Mouse (Mus musculus) hindbrain, postnatal 0 days (tissue): ENCODE results near the gene Rab20. TPM values are rescaled to one million over a fixed set of nuclear protein-coding genes. Genes with fewer than 3 reads are reported as not detected.

Experiments used
- ATAC-seq: fragments of 200-750 bp; cut with Nextera tagmentation; 2 replicates; pipeline ENCODE4 v1.8.0; 2017; ENCODE audit warnings: mild to moderate bottlenecking, moderate TSS enrichment, moderate library complexity
- DNase-seq: peaks from one replicate; pipeline ENCODE4 v3.0.0-alpha.2; 2015; ENCODE audit warnings: low spot score
- H3K27ac ChIP-seq: fragments of 300-500 bp; sonication (generic); 2 replicates; pipeline ENCODE4 v1.5.1; 2014; ENCODE audit warnings: mild to moderate bottlenecking
- H3K27me3 ChIP-seq: fragments of 300-500 bp; sonication (generic); 2 replicates; pipeline ENCODE4 v1.6.1; 2014; ENCODE audit warnings: low read length, mixed read lengths; ENCODE audit not compliant: insufficient read depth
- H3K36me3 ChIP-seq: fragments of 300-500 bp; sonication (generic); 2 replicates; pipeline ENCODE4 v1.6.1; 2014; ENCODE audit warnings: low read length, mixed read lengths; ENCODE audit not compliant: insufficient read depth
- H3K4me1 ChIP-seq: fragments of 300-500 bp; sonication (generic); 2 replicates; pipeline ENCODE4 v1.6.1; 2014; ENCODE audit warnings: antibody characterized with exemption, low read length, mixed read lengths; ENCODE audit not compliant: insufficient read depth
- H3K4me2 ChIP-seq: fragments of 300-500 bp; sonication (generic); 2 replicates; pipeline ENCODE4 v1.6.1; 2014; ENCODE audit warnings: low read depth, mild to moderate bottlenecking, low read length, moderate library complexity, mixed read lengths
- H3K4me3 ChIP-seq: fragments of 300-500 bp; sonication (generic); 2 replicates; pipeline ENCODE4 v1.5.1; 2014; ENCODE audit warnings: low read length
- H3K9ac ChIP-seq: fragments of 300-500 bp; sonication (generic); replicated peaks from 2 replicates; pipeline ENCODE4 v1.6.1; 2014; ENCODE audit warnings: mild to moderate bottlenecking, low read length, moderate library complexity, mixed read lengths
- H3K9me3 ChIP-seq: fragments of 300-500 bp; sonication (generic); 2 replicates; pipeline ENCODE4 v1.6.1; 2016; ENCODE audit warnings: low read length, mixed read lengths
- CTCF ChIP-seq: IDR thresholded peaks from 2 replicates; pipeline ENCODE4 v1.5.1; 2016; ENCODE audit warnings: antibody characterized with exemption, control low read depth, low read depth
- WGBS: fragments of 180-500 bp; shearing (Covaris S2); extraction: QIAGEN DNeasy Blood & Tissue Kit; methylation state at CpG from one replicate; pipeline ENCODE4 v1.1.7; 2014; 5-methylcytosine and 5-hydroxymethylcytosine counted together
- polyA plus RNA-seq: library from polyadenylated mRNA; unstranded; fragments of >200 nt; fragmentation: Nextera tagmentation; extraction: Ambion mirVana; gene quantifications from 2 replicates; pipeline ENCODE4 v1.2.1, GENCODE M21; 2015
- total RNA-seq: library from RNA; depleted of rRNA; stranded (reverse); fragments of >200 nt; gene quantifications from 2 replicates; pipeline ENCODE4 v1.2.3, GENCODE M21; 2014

The Rab20 gene
- total and polyA plus RNA-seq, 2 experiments from 2014 or later = 2.2 to 4.7 TPM

DNA sequence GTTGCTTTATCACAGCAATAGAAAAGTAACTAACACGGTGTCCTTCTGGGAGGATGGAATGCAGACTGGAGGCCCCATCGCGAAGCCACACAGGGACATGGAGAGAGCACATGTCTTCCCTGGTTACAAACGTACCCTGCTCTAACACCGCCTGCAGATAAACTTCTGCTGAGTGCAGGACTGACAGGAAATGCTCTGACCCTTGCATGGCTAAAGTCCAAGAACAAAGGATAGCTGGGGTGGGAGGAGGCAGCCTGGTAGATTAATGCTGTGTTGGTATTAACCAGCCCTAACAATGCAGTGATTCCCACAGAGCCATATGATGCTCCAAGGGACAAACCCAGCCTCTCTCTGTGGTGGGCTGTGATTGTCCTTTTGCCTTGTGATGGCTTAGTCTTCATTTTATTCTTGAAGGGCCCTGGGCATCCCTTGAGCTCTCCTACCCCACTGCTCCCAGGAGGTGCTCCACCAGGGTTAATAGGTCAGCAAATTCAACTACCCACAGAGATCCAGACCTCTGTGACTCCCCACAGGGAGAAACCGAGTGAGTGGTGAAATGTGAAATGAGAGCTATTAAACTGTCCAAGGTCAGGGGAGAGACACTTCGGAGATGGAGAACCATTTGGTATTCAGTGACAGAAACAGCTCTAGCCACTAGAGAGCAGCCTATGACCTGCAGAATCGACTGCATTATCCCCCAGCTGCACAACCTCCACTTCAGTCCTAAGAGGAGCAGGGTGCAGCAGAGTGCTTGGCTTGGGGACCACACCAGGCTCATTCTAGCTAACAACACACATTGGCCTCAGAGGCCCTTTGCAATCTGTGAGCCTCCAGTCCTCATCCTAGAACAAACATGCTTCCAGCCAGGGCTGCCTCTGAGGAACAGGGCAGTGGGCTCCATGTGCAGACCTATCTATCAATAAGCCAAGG lies 28.1 kb downstream of the Rab20 start:
- WGBS = 19% methylated on average over 8 of the region's 8 CpGs

GRCm38 (mm10) chr8:11447910-11448570 lies 30.5 kb downstream of the Rab20 start:
- no peak overlapping the region for H3K4me3 ChIP-seq
- TF ChIP-seq CTCF = no peak
- no peak overlapping the region for H3K27ac ChIP-seq
- peaks cover 4% of the 10 kb centered on the region; the same call in 1 of the 2 replicates for H3K36me3 ChIP-seq
- 90% methylated on average over 23 of the region's 23 CpGs for WGBS
- H3K9me3 ChIP-seq = no peaks in the 10 kb centered on the region
- H3K9ac ChIP-seq = no peak overlapping the region
- peaks cover 4% of the 10 kb centered on the region; the same call in 1 of the 2 replicates for H3K4me1 ChIP-seq
- H3K27me3 ChIP-seq = no peaks in the 10 kb centered on the region
- no peak for ATAC-seq
- no peak for DNase-seq
- no peak overlapping the region for H3K4me2 ChIP-seq

More for the DNA sequence above, 28.1 kb downstream of the Rab20 start:
- H3K4me3 ChIP-seq = no peak overlapping the region
- H3K4me2 ChIP-seq = no peak overlapping the region
- H3K4me1 ChIP-seq = peaks cover 4% of the 10 kb centered on the region; the same call in 1 of the 2 replicates
- no peaks in the 10 kb centered on the region for H3K27me3 ChIP-seq
- peaks cover 4% of the 10 kb centered on the region; the same call in 1 of the 2 replicates for H3K36me3 ChIP-seq
- DNase-seq (peak; percentile 64), ATAC-seq (0 out of 2 replicates have a peak, but pooled peaks have one; percentile 55)
- H3K9ac ChIP-seq = no peak overlapping the region
- peak; percentile 77 for TF ChIP-seq CTCF
- H3K9me3 ChIP-seq = no peaks in the 10 kb centered on the region
- H3K27ac ChIP-seq = no peak overlapping the region

DNA sequence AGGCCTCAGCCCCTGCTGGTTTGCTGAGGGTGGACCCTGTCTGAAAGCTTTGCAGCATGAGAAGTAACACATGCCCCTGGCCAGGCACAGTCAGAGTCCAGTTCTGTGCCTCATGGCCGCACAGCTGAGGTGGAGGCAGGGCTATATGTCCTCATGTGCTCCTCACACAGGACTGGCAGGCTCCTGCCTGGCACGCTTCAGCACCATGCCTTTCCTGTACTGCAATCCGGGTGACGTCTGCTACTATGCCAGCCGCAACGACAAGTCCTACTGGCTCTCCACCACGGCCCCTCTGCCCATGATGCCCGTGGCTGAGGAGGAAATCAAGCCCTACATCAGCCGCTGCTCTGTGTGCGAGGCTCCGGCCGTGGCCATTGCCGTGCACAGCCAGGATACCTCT lies 32.7 kb downstream of the Rab20 start:
- Histone ChIP-seq H3K9me3 (no peaks in the 10 kb centered on the region), H3K36me3 (peaks cover 4% of the 10 kb centered on the region; the same call in 1 of the 2 replicates), H3K4me2 (no peak overlapping the region), H3K4me1 (peaks cover under 1% of the 10 kb centered on the region; the same call in 1 of the 2 replicates), H3K27me3 (no peaks in the 10 kb centered on the region), H3K27ac (no peak overlapping the region), H3K4me3 (no peak overlapping the region), H3K9ac (no peak overlapping the region)
- TF ChIP-seq CTCF = no peak
- WGBS = 93% methylated on average over 13 of the region's 13 CpGs
- ATAC-seq (no peak), DNase-seq (no peak)

- no peaks in the 10 kb centered on the region for H3K27me3 ChIP-seq
- H3K4me2 ChIP-seq = no peak overlapping the region
- no peak for DNase-seq
- 79% methylated on average over 7 of the region's 7 CpGs for WGBS
- no peak overlapping the region for H3K9ac ChIP-seq
- no peaks in the 10 kb centered on the region for H3K9me3 ChIP-seq
- no peak overlapping the region for H3K4me3 ChIP-seq
- peaks cover 4% of the 10 kb centered on the region; the same call in 1 of the 2 replicates for H3K36me3 ChIP-seq
- no peak for ATAC-seq
- no peak overlapping the region for H3K27ac ChIP-seq
- TF ChIP-seq CTCF = no peak
- H3K4me1 ChIP-seq = no peaks in the 10 kb centered on the region
These were observed 34.3 kb downstream of the Rab20 start for GRCm38 (mm10) chr8:11444216-11444615.

DNA sequence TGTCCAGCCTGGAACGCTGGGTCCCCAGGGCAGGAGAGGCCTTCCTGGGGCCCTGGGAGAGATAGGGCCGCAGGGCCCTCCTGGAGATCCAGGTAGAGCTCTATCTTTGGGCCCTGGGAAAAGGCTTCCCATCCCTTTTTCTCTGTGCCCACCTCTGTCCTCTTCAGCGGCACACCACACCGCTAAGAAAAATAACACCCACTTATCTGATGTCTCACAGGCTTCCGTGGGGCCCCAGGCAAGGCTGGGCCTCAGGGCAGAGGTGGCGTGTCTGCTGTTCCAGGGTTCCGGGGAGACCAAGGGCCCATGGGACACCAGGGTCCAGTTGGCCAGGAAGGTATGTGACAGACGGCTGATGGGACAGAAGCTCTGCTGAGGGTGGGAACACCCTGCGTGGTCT lies 34.9 kb downstream of the Rab20 start:
- H3K9ac ChIP-seq = no peak overlapping the region
- ATAC-seq (no peak), DNase-seq (no peak)
- H3K9me3 ChIP-seq = no peaks in the 10 kb centered on the region
- H3K4me2 ChIP-seq = no peak overlapping the region
- H3K4me1 ChIP-seq = no peaks in the 10 kb centered on the region
- H3K4me3 ChIP-seq = no peak overlapping the region
- H3K27me3 ChIP-seq = no peaks in the 10 kb centered on the region
- WGBS = 86% methylated on average over 9 of the region's 9 CpGs
- H3K27ac ChIP-seq = no peak overlapping the region
- peaks cover 4% of the 10 kb centered on the region; the same call in 1 of the 2 replicates for H3K36me3 ChIP-seq
- no peak for TF ChIP-seq CTCF

DNA sequence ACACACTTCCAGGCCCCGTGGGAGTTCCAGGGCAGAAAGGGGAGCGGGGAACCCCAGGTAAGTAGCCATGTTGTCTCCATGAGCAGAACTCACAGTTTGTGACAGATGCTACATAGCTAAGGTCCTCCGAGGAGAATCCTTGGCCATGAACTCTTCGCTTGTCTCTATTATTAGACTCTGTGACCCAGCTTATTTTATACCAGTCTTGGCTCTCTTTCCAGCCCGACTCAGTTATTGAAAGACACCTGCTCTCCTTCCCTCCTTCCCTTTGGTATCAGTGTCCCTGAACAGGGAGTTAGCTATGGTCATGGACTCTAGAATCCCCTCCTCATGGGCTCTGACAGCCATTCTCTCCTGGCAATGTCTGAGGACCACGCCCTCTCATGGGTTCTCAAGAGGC lies 37.2 kb downstream of the Rab20 start:
- no peak for TF ChIP-seq CTCF
- H3K27me3 ChIP-seq = no peaks in the 10 kb centered on the region
- no peak overlapping the region for H3K9ac ChIP-seq
- ATAC-seq = no peak
- no peak overlapping the region for H3K4me3 ChIP-seq
- no peaks in the 10 kb centered on the region for H3K4me1 ChIP-seq
- 88% methylated on average over 6 of the region's 6 CpGs for WGBS
- no peak for DNase-seq
- H3K4me2 ChIP-seq = no peak overlapping the region
- H3K9me3 ChIP-seq = no peaks in the 10 kb centered on the region
- no peak overlapping the region for H3K27ac ChIP-seq
- peaks cover 4% of the 10 kb centered on the region; the same call in 1 of the 2 replicates for H3K36me3 ChIP-seq
